Mouse (Mus musculus): ENCODE results near the gene Ros1. TPM values are rescaled to one million over a fixed set of nuclear protein-coding genes. Genes with fewer than 3 reads are reported as not detected.
A peak's percentile ranks its signal among the peaks of the same experiment; 100 is the strongest.

The Ros1 gene
- polyA plus RNA-seq, 1 experiment: not detected

GRCm38 (mm10) chr10:52165376-52165775 lies 29.7 kb downstream of the Ros1 start:
- TF ChIP-seq POLR2A (IDR thresholded peaks at IDR 0.05; ENCODE audit: extremely low read depth, insufficient read depth, low read length) (no peak), CTCF (IDR thresholded peaks at IDR 0.05; ENCODE audit: extremely low read depth, insufficient read depth, low read length) (no peak)
- H3K4me1 ChIP-seq (ENCODE audit: control insufficient read depth, insufficient read depth, low read length): no peaks in the 10 kb centered on the region
- H3K27ac ChIP-seq (ENCODE audit: insufficient read depth, low read length): no peak overlapping the region
- H3K4me3 ChIP-seq (ENCODE audit: insufficient read depth, low read length): no peak overlapping the region

GRCm38 (mm10) chr10:52160604-52161003 lies 34.4 kb downstream of the Ros1 start:
- no peak overlapping the region for H3K4me3 ChIP-seq (ENCODE audit: insufficient read depth, low read length)
- TF ChIP-seq POLR2A (IDR thresholded peaks at IDR 0.05; ENCODE audit: extremely low read depth, insufficient read depth, low read length) (no peak), CTCF (IDR thresholded peaks at IDR 0.05; ENCODE audit: extremely low read depth, insufficient read depth, low read length) (no peak)
- no peak overlapping the region for H3K27ac ChIP-seq (ENCODE audit: insufficient read depth, low read length)
- H3K4me1 ChIP-seq (ENCODE audit: control insufficient read depth, insufficient read depth, low read length): no peaks in the 10 kb centered on the region

GRCm38 (mm10) chr10:52159704-52160103 lies 35.3 kb downstream of the Ros1 start:
- H3K4me3 ChIP-seq (ENCODE audit: insufficient read depth, low read length): no peak overlapping the region
- H3K27ac ChIP-seq (ENCODE audit: insufficient read depth, low read length): no peak overlapping the region
- TF ChIP-seq POLR2A (IDR thresholded peaks at IDR 0.05; ENCODE audit: extremely low read depth, insufficient read depth, low read length): no peak
- TF ChIP-seq CTCF (IDR thresholded peaks at IDR 0.05; ENCODE audit: extremely low read depth, insufficient read depth, low read length): no peak
- H3K4me1 ChIP-seq (ENCODE audit: control insufficient read depth, insufficient read depth, low read length): no peaks in the 10 kb centered on the region

- no peak overlapping the region for H3K4me3 ChIP-seq (ENCODE audit: insufficient read depth, low read length)
- H3K27ac ChIP-seq (ENCODE audit: insufficient read depth, low read length): no peak overlapping the region
- H3K4me1 ChIP-seq (ENCODE audit: control insufficient read depth, insufficient read depth, low read length): no peaks in the 10 kb centered on the region
- no peak for TF ChIP-seq POLR2A (IDR thresholded peaks at IDR 0.05; ENCODE audit: extremely low read depth, insufficient read depth, low read length)
- TF ChIP-seq CTCF (IDR thresholded peaks at IDR 0.05; ENCODE audit: extremely low read depth, insufficient read depth, low read length): no peak
These were observed 61.5 kb downstream of the Ros1 start for GRCm38 (mm10) chr10:52133354-52134074.

GRCm38 (mm10) chr10:52130762-52131161 lies 64.3 kb downstream of the Ros1 start:
- no peak overlapping the region for H3K4me3 ChIP-seq (ENCODE audit: insufficient read depth, low read length)
- TF ChIP-seq POLR2A (IDR thresholded peaks at IDR 0.05; ENCODE audit: extremely low read depth, insufficient read depth, low read length): no peak
- TF ChIP-seq CTCF (IDR thresholded peaks at IDR 0.05; ENCODE audit: extremely low read depth, insufficient read depth, low read length): no peak

GRCm38 (mm10) chr10:52128874-52129412 lies 66.1 kb downstream of the Ros1 start:
- no peaks in the 10 kb centered on the region for H3K4me1 ChIP-seq (ENCODE audit: control insufficient read depth, insufficient read depth, low read length)
- H3K4me3 ChIP-seq (ENCODE audit: insufficient read depth, low read length): no peak overlapping the region
- no peak overlapping the region for H3K27ac ChIP-seq (ENCODE audit: insufficient read depth, low read length)
- no peak for TF ChIP-seq POLR2A (IDR thresholded peaks at IDR 0.05; ENCODE audit: extremely low read depth, insufficient read depth, low read length)
- no peak; the same call in 1 of the 2 replicates for TF ChIP-seq CTCF (IDR thresholded peaks at IDR 0.05; ENCODE audit: extremely low read depth, insufficient read depth, low read length)

More at GRCm38 (mm10) chr10:52130762-52131161, 64.3 kb downstream of the Ros1 start:
- no peak overlapping the region for H3K27ac ChIP-seq (ENCODE audit: insufficient read depth, low read length)
- H3K4me1 ChIP-seq (ENCODE audit: control insufficient read depth, insufficient read depth, low read length): no peaks in the 10 kb centered on the region

- Histone ChIP-seq H3K27ac (ENCODE audit: insufficient read depth, low read length) (no peak overlapping the region), H3K4me1 (ENCODE audit: control insufficient read depth, insufficient read depth, low read length) (no peaks in the 10 kb centered on the region), H3K4me3 (ENCODE audit: insufficient read depth, low read length) (no peak overlapping the region)
- TF ChIP-seq POLR2A (IDR thresholded peaks at IDR 0.05; ENCODE audit: extremely low read depth, insufficient read depth, low read length) (no peak), CTCF (IDR thresholded peaks at IDR 0.05; ENCODE audit: extremely low read depth, insufficient read depth, low read length) (peak; percentile 68)
These were observed 88.8 kb downstream of the Ros1 start for GRCm38 (mm10) chr10:52106164-52106757.

GRCm38 (mm10) chr10:52101273-52101672 lies 93.8 kb downstream of the Ros1 start:
- no peak for TF ChIP-seq POLR2A (IDR thresholded peaks at IDR 0.05; ENCODE audit: extremely low read depth, insufficient read depth, low read length)
- TF ChIP-seq CTCF (IDR thresholded peaks at IDR 0.05; ENCODE audit: extremely low read depth, insufficient read depth, low read length): no peak
- no peaks in the 10 kb centered on the region for H3K4me1 ChIP-seq (ENCODE audit: control insufficient read depth, insufficient read depth, low read length)
- no peak overlapping the region for H3K27ac ChIP-seq (ENCODE audit: insufficient read depth, low read length)
- H3K4me3 ChIP-seq (ENCODE audit: insufficient read depth, low read length): no peak overlapping the region

- Histone ChIP-seq H3K27ac (ENCODE audit: insufficient read depth, low read length) (no peak overlapping the region), H3K4me1 (ENCODE audit: control insufficient read depth, insufficient read depth, low read length) (no peaks in the 10 kb centered on the region), H3K4me3 (ENCODE audit: insufficient read depth, low read length) (no peak overlapping the region)
- TF ChIP-seq POLR2A (IDR thresholded peaks at IDR 0.05; ENCODE audit: extremely low read depth, insufficient read depth, low read length) (no peak), CTCF (IDR thresholded peaks at IDR 0.05; ENCODE audit: extremely low read depth, insufficient read depth, low read length) (no peak)
These were observed 102.9 kb downstream of the Ros1 start for GRCm38 (mm10) chr10:52092181-52092580.

GRCm38 (mm10) chr10:52086681-52087080 lies 108.4 kb downstream of the Ros1 start:
- H3K4me1 ChIP-seq (ENCODE audit: control insufficient read depth, insufficient read depth, low read length): no peaks in the 10 kb centered on the region
- TF ChIP-seq POLR2A (IDR thresholded peaks at IDR 0.05; ENCODE audit: extremely low read depth, insufficient read depth, low read length): no peak
- no peak for TF ChIP-seq CTCF (IDR thresholded peaks at IDR 0.05; ENCODE audit: extremely low read depth, insufficient read depth, low read length)
- no peak overlapping the region for H3K4me3 ChIP-seq (ENCODE audit: insufficient read depth, low read length)
- no peak overlapping the region for H3K27ac ChIP-seq (ENCODE audit: insufficient read depth, low read length)

All from cortical plate, adult 2 months (tissue).